Mouse (Mus musculus) megakaryocyte, adult 5-6 weeks (primary cell): ENCODE measurements around the gene Slc12a5. TPM values are rescaled to one million over a fixed set of nuclear protein-coding genes. Genes with fewer than 3 reads are reported as not detected.

Experiments used
- ATAC-seq: 2 replicates; pipeline ENCODE4 v1.8.0; 2016; ENCODE audit warnings: mild to moderate bottlenecking, inconsistent platforms; ENCODE audit not compliant: poor library complexity, severe bottlenecking
- total RNA-seq, 2 experiments: library from RNA; stranded (forward) in 1 of 2; stranded (reverse) in 1 of 2; fragments of 153-499, 151-499 nt in 1 of 2; fragments of 221-1000, 200-1000 nt in 1 of 2; gene quantifications; 2 replicates each; pipeline versions ENCODE4 v1.2.3 to v1.2.4; 2015 to 2017

The Slc12a5 gene
- total RNA-seq, 2 experiments from 2014 or later = 0.48 to 0.91 TPM

DNA sequence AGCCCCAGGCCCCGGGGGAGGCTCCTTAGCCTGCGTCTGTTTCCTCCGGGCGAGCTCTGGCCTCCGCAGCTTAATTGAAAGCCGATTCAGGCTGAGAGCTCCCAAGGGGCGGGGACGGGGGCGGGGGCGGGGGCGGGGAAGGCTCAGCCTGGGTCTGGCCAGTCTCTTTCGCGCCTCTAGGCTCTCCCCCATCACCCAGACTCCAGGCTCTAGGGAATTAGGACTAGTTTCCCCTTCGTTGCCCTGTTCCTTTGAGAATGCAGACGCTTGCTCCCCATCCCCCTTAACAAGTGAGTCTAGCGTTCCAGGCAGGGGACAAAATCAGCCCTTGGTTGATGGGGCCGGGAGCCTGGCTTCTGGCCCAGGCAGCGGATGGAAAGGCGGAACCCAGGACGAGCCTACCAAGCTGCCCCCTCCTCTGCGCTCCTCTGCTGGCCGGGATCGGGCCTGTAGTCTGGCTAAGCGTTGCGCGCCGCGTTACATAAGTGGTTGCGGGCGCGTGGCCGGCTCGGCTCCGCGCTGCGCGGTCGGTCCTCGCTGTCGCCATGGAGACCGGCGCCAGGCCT is 10.1 kb downstream of the Slc12a5 start:
- ATAC-seq = no peak

GRCm38 (mm10) chr2:164972646-164973045 is 12.0 kb downstream of the Slc12a5 start:
- ATAC-seq = no peak

- ATAC-seq = no peak
These were observed 15.0 kb downstream of the Slc12a5 start for GRCm38 (mm10) chr2:164975611-164976010.

DNA sequence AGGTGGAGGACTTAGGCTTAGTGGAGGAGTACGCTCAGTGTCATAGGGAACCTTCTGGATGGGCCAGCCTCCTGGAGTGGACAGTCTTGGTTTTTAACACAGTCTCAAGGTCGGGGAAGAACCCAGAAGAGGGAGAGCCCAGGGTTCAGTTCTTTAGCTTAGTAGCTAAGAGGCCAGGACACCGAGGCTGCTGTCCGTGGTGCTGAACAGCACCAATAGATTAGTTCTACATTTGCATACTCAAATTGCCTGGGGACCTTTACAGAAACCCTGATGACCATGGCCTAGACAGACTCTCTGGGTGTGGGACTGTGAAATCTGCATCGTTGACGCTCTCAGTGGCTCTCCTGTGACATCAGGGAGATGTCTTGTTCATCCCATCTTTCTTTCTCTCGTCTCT is 19.1 kb downstream of the Slc12a5 start:
- ATAC-seq = 0 out of 2 replicates have a peak, but pooled peaks have one; percentile 24

DNA sequence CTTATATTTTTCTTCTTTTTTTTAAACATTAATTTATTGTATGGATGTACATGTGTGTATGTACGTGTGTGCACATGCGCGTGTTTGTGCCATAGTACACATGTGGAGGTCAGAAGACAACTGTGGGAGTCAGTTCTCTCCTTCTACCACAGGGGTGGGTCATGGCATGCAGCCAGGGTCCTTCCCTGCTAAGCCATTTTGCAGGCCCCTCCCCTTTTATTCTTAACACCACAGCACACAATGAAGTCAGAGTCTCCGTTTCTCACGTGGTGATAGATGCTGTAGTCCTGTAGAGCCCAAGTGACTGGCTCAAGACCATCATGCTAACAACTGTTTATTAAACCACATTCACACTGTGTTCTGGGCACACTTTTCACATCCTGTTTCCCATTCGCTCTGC is 25.4 kb downstream of the Slc12a5 start:
- ATAC-seq = no peak

DNA sequence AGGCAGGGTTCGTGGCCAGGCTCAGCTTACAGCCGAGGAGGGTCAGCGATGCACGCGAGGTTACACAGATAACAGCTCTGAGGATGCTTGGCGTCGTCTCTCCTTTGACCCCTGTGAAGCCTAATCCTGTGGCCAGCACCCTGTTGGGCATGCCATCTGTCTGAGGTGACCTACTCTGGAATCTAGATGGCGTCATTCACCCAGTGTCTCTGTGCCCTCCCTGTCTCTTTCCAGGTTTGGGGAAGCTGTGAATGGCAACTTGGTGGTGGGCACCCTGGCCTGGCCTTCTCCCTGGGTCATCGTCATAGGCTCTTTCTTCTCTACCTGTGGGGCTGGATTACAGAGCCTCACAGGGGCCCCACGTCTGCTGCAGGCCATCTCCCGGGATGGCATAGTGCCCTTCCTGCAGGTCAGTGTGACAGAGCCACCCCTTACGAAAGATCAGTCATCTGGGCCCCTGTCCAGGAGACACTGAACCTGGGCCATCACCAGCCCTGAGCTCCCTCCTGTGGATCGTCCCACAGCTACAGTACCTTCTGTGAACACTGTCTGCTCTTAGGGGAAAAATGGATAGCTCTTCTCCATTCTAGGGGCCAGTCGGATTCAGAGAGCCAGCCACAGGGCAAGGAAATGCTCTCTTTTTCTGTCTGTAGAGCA is 25.9 kb downstream of the Slc12a5 start:
- no peak for ATAC-seq

- no peak for ATAC-seq
These were observed 28.2 kb downstream of the Slc12a5 start for GRCm38 (mm10) chr2:164988777-164989176.

DNA sequence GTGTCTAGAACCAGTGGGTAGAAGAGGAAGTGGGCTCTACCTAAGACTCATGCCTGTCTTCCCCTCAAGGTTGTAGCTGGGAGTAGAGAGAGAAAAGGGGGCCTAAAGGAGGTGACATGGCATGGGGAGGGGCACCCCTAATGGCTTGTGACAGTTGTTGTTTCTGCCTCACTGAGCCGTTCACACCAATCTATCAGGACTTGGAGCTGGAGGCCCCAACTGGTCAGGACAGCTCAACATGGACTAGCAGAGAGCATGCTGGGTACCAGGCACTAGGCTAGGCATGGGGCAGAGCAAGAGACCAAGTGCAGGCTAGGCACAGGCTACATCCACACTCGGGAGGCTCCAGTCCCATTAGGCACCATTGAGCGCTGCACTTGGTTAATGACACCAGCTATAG is 30.5 kb downstream of the Slc12a5 start:
- ATAC-seq = no peak

DNA sequence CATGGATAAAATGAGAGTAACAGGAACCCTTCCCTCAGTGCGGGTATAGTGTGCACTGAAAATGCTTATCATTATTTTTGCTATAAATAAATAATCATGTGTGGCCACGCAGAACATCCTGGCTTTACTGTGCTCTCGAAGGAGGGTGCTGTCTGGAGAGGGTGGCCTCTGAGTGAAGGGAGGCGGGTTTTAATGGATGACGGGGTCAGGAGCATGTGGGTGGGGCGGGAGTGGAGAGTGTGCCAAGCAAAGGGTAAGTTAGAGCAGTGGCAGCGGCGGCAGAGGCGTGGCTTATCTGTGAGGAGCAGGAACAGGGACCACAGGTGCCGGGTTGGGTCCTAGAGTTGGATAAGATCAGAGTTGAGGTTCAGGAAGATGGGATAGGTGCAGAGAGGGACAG is 31.2 kb downstream of the Slc12a5 start:
- no peak for ATAC-seq

GRCm38 (mm10) chr2:164994156-164994555 is 33.6 kb downstream of the Slc12a5 start:
- no peak for ATAC-seq

DNA sequence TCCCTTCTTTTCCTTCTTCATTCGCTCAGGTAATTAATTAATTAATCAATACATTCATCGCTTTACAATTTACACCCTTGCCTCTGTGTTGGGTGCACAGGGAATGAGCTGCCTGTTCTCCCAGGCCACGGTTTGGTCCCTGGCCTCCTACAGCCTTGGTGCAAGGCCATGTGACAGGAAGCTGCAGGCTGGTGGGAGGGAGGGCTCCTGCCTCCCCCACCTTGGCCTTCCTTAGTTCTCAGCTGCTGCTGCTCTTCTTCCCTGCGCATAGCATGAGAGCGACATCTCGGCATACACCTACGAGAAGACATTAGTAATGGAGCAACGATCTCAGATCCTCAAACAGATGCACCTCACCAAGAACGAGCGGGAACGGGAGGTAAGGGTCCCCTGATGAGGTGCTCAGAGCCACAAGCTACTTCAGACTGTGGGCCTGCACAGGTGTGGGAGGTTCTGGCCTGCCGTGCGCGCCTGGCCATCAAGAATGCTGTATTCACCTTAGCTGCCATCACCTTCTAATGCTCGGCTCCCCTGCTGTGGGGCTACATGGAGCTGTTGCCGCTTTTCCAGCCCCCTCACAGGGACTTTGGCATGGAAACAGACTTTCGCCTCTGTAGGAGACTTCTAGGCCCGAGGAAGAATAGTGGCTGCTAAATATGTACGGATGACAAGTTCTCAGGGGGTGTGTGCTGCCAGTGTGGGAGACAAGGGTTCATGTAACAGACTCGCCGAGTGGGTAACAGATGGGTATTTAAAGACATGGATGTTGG is 34.2 kb downstream of the Slc12a5 start:
- no peak for ATAC-seq

GRCm38 (mm10) chr2:164995976-164996375 is 35.4 kb downstream of the Slc12a5 start:
- ATAC-seq = no peak

DNA sequence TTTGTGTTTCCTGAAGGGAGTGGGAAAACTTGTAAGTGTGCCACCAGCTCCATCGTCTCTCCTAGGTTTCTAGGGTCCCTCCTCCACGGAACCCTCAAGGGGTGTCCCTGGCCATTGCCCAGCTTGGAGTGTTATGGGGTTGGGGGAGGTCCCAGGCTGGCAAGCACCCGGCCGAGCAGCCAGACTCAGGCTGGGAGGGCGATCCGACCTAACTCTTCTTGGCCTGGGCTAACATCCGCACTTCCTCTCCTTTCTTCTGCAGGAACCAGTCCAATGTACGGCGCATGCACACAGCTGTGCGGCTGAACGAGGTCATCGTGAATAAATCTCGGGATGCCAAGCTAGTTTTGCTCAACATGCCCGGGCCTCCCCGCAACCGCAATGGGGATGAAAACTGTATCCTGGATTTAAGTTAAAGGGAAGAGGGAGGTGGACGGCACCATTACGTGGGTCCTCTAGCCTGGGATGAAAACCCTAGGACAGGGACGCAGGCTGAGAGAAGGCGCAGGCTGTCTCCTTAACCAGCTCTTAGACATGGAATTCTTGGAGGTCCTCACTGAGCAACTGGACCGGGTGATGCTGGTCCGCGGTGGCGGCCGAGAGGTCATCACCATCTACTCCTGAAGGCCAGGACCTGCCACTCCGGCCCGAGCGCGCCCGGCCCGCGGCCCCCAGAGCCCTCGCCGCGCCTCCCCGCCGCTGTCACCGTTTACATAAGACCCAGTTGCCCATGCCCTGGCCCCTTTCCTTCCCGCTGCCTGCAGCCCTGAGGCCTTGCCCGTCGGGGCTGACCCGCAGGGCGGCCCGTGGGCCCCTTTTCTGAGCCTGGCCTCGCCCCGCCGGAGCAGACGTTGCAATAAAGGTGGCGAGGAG is 36.5 kb downstream of the Slc12a5 start:
- ATAC-seq = no peak

- ATAC-seq = no peak
These were observed 37.3 kb downstream of the Slc12a5 start for GRCm38 (mm10) chr2:164997721-164998428.

DNA sequence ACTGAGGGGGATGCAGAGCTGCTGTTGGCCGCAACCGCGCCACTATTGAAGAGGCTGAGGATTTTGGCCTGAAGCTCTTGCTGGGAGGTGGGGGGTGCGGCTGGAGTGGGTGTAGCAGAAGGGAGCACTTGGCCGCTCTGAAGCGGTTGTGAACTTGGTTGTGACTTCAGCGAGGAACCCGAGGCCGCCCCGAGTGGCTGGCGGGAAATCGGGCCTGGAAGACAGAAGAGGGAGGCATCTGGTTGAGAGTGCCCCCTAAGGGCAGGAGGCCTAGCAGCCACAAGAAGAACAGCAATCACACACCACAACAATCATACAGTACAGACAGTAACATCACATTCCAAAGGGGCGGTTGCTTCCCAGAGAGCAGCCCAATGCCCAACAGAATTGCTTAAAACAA is 41.4 kb downstream of the Slc12a5 start:
- ATAC-seq = no peak

DNA sequence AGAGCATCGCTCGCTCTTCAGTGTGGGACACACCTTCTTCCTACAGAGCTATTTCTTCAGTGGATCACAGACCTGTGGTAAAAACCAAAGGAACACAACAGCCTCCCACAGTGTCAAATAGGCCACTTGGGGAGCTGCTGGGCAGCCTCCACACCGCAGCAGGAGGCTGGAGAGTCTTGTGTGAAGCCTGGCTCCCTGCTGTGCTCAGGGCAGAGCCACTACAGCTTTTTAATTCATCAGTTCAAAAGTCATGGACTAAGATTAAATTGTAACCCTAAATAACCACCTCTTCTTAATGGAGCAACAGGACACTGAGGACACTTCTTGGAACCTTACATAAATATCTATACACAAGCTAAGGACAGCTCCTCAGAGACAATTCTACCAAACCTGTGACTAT is 42.5 kb downstream of the Slc12a5 start:
- no peak for ATAC-seq

- ATAC-seq = no peak
These were observed 43.6 kb downstream of the Slc12a5 start for GRCm38 (mm10) chr2:165004237-165004636.

GRCm38 (mm10) chr2:165006813-165007212 is 46.2 kb downstream of the Slc12a5 start:
- ATAC-seq = no peak

DNA sequence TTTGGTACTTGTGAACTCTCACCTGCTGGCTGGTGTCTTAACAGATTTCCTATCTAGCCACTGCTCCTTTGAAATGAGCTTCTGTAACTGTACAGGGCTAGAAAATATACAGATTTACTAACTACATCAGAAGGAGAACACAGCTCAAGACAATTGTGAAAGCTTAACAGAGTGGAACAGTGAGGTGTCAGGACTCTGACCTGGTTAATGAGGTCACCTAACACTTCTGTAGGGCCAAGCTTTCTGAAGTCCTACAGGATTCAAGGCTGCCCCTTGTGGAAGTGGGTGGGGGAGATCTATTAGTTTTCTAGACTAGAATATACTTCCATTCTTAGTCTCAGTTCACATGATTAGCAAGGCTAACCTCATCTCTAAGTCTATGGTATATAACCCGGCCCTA is 47.4 kb downstream of the Slc12a5 start:
- ATAC-seq = no peak

DNA sequence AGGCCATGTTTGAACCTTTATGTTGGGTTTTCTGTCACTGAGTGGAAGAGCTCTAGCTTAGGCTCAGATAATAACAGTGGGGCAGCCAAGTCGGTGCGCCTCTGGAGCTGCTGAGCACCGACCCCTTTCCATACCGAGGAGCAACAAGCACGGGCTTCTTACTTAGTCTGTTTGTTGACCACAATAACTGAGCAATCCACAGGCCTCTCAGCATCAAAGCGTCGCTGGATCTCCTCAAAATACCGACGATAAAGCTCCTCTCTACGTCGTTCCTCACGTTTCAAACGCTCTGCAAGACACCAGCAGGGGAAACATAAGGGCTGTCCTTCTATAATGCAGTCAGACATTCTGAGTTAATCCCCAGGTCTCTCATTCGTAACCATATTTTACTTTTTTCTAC is 48.6 kb downstream of the Slc12a5 start:
- no peak for ATAC-seq

GRCm38 (mm10) chr2:165009581-165009980 is 49.0 kb downstream of the Slc12a5 start:
- no peak for ATAC-seq
